Mouse (Mus musculus) limb, embryonic 14.5 days (tissue): ENCODE measurements around the gene Rprd1b. TPM values are rescaled to one million over a fixed set of nuclear protein-coding genes. Genes with fewer than 3 reads are reported as not detected.
"Not testable (repeated sequence)": the region's sequence is repeated elsewhere in the genome, so short reads cannot be mapped to it uniquely, and the experiment has no call there.

Source experiments
- ATAC-seq: fragments of 200-750 bp; cut with Nextera tagmentation; 2 replicates; pipeline ENCODE4 v1.8.0; 2017; ENCODE audit warnings: low read depth, moderate number of reproducible peaks, moderate TSS enrichment; ENCODE audit not compliant: low FRiP score
- DNase-seq: peaks from one replicate; pipeline ENCODE4 v3.0.0-alpha.2; 2015; ENCODE audit warnings: low spot score
- H3K27ac ChIP-seq: fragments of 300-500 bp; sonication (generic); replicated peaks from 2 replicates; pipeline ENCODE4 v1.5.1; 2014; ENCODE audit warnings: low read depth, mild to moderate bottlenecking, low read length, moderate library complexity, mixed read lengths
- H3K27me3 ChIP-seq: fragments of 300-500 bp; sonication (generic); 2 replicates; pipeline ENCODE4 v1.6.1; 2014; ENCODE audit warnings: low read length, mixed read lengths; ENCODE audit not compliant: control insufficient read depth, insufficient read depth
- H3K36me3 ChIP-seq: fragments of 300-500 bp; sonication (generic); 2 replicates; pipeline ENCODE4 v1.6.1; 2014; ENCODE audit warnings: mild to moderate bottlenecking, low read length, moderate library complexity, mixed read lengths; ENCODE audit not compliant: control insufficient read depth, insufficient read depth
- H3K4me1 ChIP-seq: fragments of 300-500 bp; sonication (generic); 2 replicates; pipeline ENCODE4 v1.6.1; 2014; ENCODE audit warnings: antibody characterized with exemption, low read length, mixed read lengths; ENCODE audit not compliant: control insufficient read depth, insufficient read depth
- H3K4me2 ChIP-seq: fragments of 300-500 bp; sonication (generic); replicated peaks from 2 replicates; pipeline ENCODE4 v1.6.1; 2014; ENCODE audit warnings: low read depth, mild to moderate bottlenecking, low read length, moderate library complexity; ENCODE audit not compliant: severe bottlenecking
- H3K4me3 ChIP-seq: fragments of 300-500 bp; sonication (generic); replicated peaks from 2 replicates; pipeline ENCODE4 v1.5.1; 2014; ENCODE audit warnings: low read length
- H3K9ac ChIP-seq: fragments of 300-500 bp; sonication (generic); 2 replicates; pipeline ENCODE4 v1.6.1; 2014; ENCODE audit warnings: mild to moderate bottlenecking, low read depth, low read length, moderate library complexity; ENCODE audit not compliant: severe bottlenecking
- H3K9me3 ChIP-seq: fragments of 300-500 bp; sonication (generic); 2 replicates; pipeline ENCODE4 v1.6.1; 2016; ENCODE audit warnings: low read length; ENCODE audit not compliant: control insufficient read depth
- POLR2A ChIP-seq: fragments of 200-500 bp; IDR thresholded peaks from 2 replicates; pipeline ENCODE4 v1.8.0; 2012; ENCODE audit warnings: inconsistent platforms, mild to moderate bottlenecking, moderate library complexity, borderline replicate concordance; ENCODE audit not compliant: insufficient read depth, insufficient read length; ENCODE audit errors: extremely low read depth
- WGBS: fragments of 180-500 bp; shearing (Covaris S2); extraction: QIAGEN DNeasy Blood & Tissue Kit; methylation state at CpG from one replicate; pipeline ENCODE4 v1.1.7; 2014; 5-methylcytosine and 5-hydroxymethylcytosine counted together
- polyA plus RNA-seq, 2 experiments: library from polyadenylated mRNA; depleted of rRNA in 1 of 2; stranded (reverse) in 1 of 2; unstranded in 1 of 2; fragments of >200 nt; fragmentation: Nextera tagmentation in 1 of 2; extraction: Ambion mirVana in 1 of 2; gene quantifications; 2 replicates each; pipeline versions ENCODE4 v1.2.1 to v1.2.3; 2012 to 2014

Gene Rprd1b
- polyA plus RNA-seq, 2 experiments, result 30.6 to 37.1 TPM

GRCm38 (mm10) chr2:158048718-158049117 is 20.4 kb downstream of the Rprd1b start:
- Histone ChIP-seq H3K4me3 (no peak overlapping the region), H3K27ac (no peak overlapping the region), H3K4me2 (no peak overlapping the region), H3K27me3 (no peaks in the 10 kb centered on the region), H3K9ac (no peak overlapping the region), H3K4me1 (no peaks in the 10 kb centered on the region), H3K9me3 (no peaks in the 10 kb centered on the region), H3K36me3 (peaks cover 79% of the 10 kb centered on the region)
- ATAC-seq, result no peak
- 97% methylated on average over 1 of the region's 1 CpGs for WGBS
- no peak for TF ChIP-seq POLR2A
- DNase-seq, result no peak

DNA sequence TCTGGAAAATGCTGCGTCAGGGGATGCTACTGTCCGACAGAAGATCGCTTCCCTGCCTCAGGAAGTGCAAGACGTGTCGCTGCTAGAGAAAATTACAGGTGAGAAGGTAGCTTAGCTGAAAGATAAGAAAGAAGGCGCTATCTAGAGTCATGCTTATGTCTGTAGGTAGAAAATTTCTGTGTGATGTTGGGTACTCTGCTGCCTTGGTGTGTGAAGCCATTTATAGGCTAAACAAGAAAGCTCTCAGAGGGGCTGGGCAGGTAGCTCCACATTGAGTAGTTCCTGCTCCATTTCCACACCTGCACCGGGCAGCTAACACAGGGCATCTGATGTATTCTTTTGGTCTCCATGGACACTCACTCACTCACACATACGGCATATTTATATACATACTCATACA is 21.8 kb downstream of the Rprd1b start:
- Histone ChIP-seq H3K9ac (no peak overlapping the region), H3K4me3 (no peak overlapping the region), H3K4me1 (no peaks in the 10 kb centered on the region), H3K27ac (no peak overlapping the region), H3K9me3 (no peaks in the 10 kb centered on the region), H3K4me2 (no peak overlapping the region), H3K36me3 (peaks cover 72% of the 10 kb centered on the region), H3K27me3 (no peaks in the 10 kb centered on the region)
- WGBS, result 93% methylated on average over 8 of the region's 8 CpGs
- DNase-seq, result no peak
- ATAC-seq, result no peak
- no peak for TF ChIP-seq POLR2A

- 93% methylated on average over 3 of the region's 3 CpGs for WGBS
- DNase-seq (no peak), ATAC-seq (no peak)
- Histone ChIP-seq H3K27ac (no peak overlapping the region), H3K4me1 (no peaks in the 10 kb centered on the region), H3K36me3 (peaks cover 75% of the 10 kb centered on the region), H3K4me2 (no peak overlapping the region), H3K4me3 (no peak overlapping the region), H3K9me3 (no peaks in the 10 kb centered on the region), H3K27me3 (no peaks in the 10 kb centered on the region), H3K9ac (no peak overlapping the region)
- no peak for TF ChIP-seq POLR2A
These were observed 26.3 kb downstream of the Rprd1b start for GRCm38 (mm10) chr2:158054596-158054995.

- H3K4me2 ChIP-seq, H3K4me3 ChIP-seq, ATAC-seq, DNase-seq, H3K27ac ChIP-seq, H3K27me3 ChIP-seq, H3K4me1 ChIP-seq, H3K9ac ChIP-seq, H3K9me3 ChIP-seq: not testable (repeated sequence)
- WGBS, result 92% methylated on average over 8 of the region's 8 CpGs
- peaks cover 78% of the 10 kb centered on the region for H3K36me3 ChIP-seq
These were observed 27.1 kb downstream of the Rprd1b start for GRCm38 (mm10) chr2:158055383-158055782.

DNA sequence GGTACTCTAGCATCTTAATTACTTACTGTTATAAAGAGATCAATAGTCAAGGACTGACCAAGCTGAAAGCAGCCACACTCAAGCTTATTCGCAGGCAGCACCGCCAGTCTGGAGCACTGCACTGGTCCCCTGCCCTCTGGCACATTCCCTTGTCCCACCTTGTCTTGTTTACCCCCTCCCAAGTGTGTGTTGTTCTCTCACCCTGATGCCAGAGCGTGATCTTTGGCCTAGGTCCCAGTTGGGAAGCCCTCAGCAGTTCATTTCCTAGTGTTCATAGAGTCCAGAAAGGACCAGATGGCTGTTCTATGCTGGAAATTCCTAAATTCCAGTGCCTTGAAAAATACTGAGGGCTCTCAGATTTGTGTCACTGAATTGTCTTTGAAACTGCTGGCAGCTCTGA is 28.7 kb downstream of the Rprd1b start:
- H3K27ac ChIP-seq, result no peak overlapping the region
- no peaks in the 10 kb centered on the region for H3K9me3 ChIP-seq
- DNase-seq, result no peak
- H3K4me2 ChIP-seq, result no peak overlapping the region
- H3K4me1 ChIP-seq, result no peaks in the 10 kb centered on the region
- no peak for ATAC-seq
- 91% methylated on average over 3 of the region's 3 CpGs for WGBS
- TF ChIP-seq POLR2A, result no peak
- no peaks in the 10 kb centered on the region for H3K27me3 ChIP-seq
- no peak overlapping the region for H3K4me3 ChIP-seq
- H3K36me3 ChIP-seq, result peaks cover 83% of the 10 kb centered on the region
- no peak overlapping the region for H3K9ac ChIP-seq

DNA sequence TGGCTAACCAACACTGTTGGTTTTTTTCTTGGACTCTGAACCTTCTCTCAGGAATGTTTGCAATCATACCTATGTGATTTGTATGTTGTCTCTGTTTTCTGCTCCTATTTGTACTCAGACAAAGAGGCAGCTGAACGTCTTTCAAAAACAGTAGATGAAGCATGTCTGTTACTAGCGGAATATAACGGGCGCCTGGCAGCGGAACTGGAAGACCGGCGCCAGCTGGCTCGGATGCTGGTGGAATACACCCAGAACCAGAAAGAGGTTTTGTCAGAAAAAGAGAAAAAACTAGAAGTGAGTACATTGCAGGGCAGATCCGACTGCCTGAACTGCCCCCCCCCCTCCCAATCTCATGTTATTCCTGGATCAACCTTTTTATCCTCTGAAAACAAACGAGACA is 30.2 kb downstream of the Rprd1b start:
- Histone ChIP-seq H3K4me2 (no peak overlapping the region), H3K4me3 (no peak overlapping the region), H3K27me3 (no peaks in the 10 kb centered on the region), H3K27ac (no peak overlapping the region), H3K4me1 (no peaks in the 10 kb centered on the region), H3K36me3 (peaks cover 79% of the 10 kb centered on the region), H3K9me3 (no peaks in the 10 kb centered on the region), H3K9ac (no peak overlapping the region)
- ATAC-seq (no peak), DNase-seq (no peak)
- no peak for TF ChIP-seq POLR2A
- 83% methylated on average over 10 of the region's 10 CpGs for WGBS
